Mouse (Mus musculus): ENCODE measurements around the gene Fxyd1. TPM values are rescaled to one million over a fixed set of nuclear protein-coding genes. Genes with fewer than 3 reads are reported as not detected.
A peak's percentile ranks its signal among the peaks of the same experiment; 100 is the strongest.

The Fxyd1 gene
- polyA plus RNA-seq, 1 experiment from 2014 or later = 1,236 TPM

DNA sequence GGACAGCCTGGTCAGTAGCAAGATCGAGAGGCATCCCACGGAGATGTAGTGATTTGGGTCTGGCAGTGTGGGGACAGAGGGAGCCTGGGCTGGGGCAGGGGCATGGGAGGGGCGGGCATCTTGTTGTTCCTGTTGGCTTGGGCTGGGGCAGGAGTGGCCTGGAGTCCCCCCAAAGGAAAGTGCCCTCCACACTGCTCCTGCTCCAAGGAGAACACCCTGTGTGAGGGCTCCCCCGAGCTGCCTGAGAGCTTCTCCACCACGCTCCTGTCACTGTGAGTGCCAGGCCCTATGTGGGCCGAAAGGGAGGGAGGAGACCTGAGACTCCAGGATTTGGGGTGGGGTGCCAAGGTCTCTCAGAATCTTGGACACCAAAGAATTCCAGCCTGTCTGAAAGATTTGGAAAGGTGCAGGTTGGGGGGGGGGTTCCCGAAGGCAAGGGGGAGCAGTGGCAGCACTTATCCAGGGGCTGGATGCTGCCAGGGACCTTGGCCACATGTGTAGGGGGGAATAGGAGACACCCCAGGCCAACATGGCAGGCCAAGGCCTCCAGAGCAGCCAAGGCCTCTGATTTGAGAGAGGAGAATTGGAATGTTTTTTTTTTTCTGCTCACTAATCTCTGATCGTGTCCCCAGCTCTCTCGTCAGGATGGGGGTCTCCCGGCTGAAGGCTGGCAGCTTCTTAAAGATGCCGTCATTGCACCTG, 3.1 kb upstream of the Fxyd1 start:
- Histone ChIP-seq H3K9me3 (replicated peaks) (no peaks in the 10 kb centered on the region), H3K27ac (no peak overlapping the region), H3K4me1 (replicated peaks) (peaks cover 17% of the 10 kb centered on the region), H3K9ac (no peak overlapping the region), H3K27me3 (no peaks in the 10 kb centered on the region), H3K4me3 (no peak overlapping the region), H3K36me3 (no peaks in the 10 kb centered on the region), H3K4me2 (no peak overlapping the region)
- ATAC-seq (replicated peaks; ENCODE audit: insufficient number of reproducible peaks, insufficient read depth, low FRiP score, low read depth) = no peak
- WGBS = 73% methylated on average over 11 of the region's 11 CpGs

DNA sequence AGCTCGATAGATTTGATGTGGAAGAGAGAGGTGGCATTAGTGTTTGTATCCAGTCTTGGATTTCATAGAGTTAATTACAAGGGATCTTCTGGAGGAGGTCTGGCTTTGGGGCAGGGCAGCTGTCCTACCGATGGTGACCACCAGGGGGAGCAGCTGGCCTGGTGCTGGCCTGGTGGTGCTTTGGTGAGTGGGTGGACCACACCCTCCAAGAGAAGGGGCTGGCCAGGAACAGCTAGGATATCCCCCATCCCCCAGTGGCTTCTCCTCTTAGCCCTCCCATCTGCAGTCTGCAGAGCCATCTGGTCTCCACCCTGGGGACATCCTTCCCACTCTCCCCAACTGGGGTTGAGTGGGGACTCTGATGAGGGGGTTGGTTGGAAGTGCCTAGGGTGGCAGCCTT, 2.1 kb upstream of the Fxyd1 start, which contains the start of gene Lgi4:
Lgi4 (plus strand) TSS at position 235 of the 400 bp plus-strand sequence.
- H3K4me3 ChIP-seq = no peak within 1 kb of the TSS
- ATAC-seq (replicated peaks; ENCODE audit: insufficient number of reproducible peaks, insufficient read depth, low FRiP score, low read depth) = no peak
- H3K4me2 ChIP-seq = no peak within 1 kb of the TSS
- no peak within 1 kb of the TSS for H3K9ac ChIP-seq
- WGBS = 7% methylated on average over 2 of the region's 2 CpGs
- H3K27me3 ChIP-seq = no peaks in the 10 kb centered on the region
- H3K27ac ChIP-seq = no peak within 1 kb of the TSS
- peaks cover 23% of the 10 kb centered on the region for H3K4me1 ChIP-seq (replicated peaks)
- no peaks in the 10 kb centered on the region for H3K36me3 ChIP-seq
- no peaks in the 10 kb centered on the region for H3K9me3 ChIP-seq (replicated peaks)

DNA sequence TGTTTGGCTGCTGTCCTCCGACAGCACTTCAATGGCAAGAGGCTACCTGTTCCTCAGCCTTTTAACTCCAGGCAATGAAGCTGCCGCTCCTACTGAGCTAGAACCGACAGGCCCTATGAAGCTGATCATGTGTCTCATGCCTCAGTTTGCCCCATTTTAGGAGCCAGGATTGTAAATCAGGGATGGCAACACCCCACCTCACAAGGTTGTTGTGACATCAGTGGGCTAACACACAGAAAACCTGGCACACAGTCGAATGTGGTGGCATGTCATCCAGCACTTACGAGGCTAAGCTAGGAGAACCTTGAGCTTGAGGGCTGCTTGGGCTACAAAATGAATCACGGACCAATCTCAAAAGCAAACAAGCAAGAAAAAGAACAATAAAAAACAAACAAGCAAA, 1.2 kb upstream of the Fxyd1 start:
- no peak for ATAC-seq (replicated peaks; ENCODE audit: insufficient number of reproducible peaks, insufficient read depth, low FRiP score, low read depth)
- H3K9ac ChIP-seq = no peak overlapping the region
- no peak overlapping the region for H3K4me2 ChIP-seq
- H3K4me1 ChIP-seq (replicated peaks) = peaks cover 32% of the 10 kb centered on the region
- H3K27ac ChIP-seq = no peak overlapping the region
- no peaks in the 10 kb centered on the region for H3K36me3 ChIP-seq
- peaks cover 1% of the 10 kb centered on the region; the same call in 1 of the 2 replicates for H3K27me3 ChIP-seq
- H3K4me3 ChIP-seq = no peak overlapping the region
- H3K9me3 ChIP-seq (replicated peaks) = no peaks in the 10 kb centered on the region
- 87% methylated on average over 6 of the region's 6 CpGs for WGBS

DNA sequence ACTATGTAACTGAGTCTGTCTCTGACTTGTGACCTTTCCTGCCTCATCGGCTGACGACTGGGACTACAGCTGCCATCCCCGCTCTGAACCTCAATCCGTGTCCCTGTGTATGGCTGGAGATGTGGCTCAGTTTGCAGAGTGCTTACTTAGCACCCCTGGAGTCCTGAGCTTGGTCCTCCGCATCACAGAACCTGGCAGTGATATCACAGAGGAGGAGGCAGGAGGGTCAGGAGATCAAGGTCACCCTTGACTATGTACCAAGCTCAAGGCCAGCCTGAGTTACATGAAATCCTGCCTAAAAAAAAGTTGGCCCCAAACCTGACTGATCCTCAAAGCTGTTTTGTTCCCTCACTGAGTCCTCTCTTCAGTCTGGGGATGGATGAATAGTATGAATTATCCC, 731 bp upstream of the Fxyd1 start:
- H3K9ac ChIP-seq = no peak overlapping the region
- H3K4me2 ChIP-seq = no peak overlapping the region
- H3K27ac ChIP-seq = no peak overlapping the region
- no peak overlapping the region for H3K4me3 ChIP-seq
- H3K36me3 ChIP-seq = no peaks in the 10 kb centered on the region
- WGBS = 68% methylated on average over 5 of the region's 5 CpGs
- ATAC-seq (replicated peaks; ENCODE audit: insufficient number of reproducible peaks, insufficient read depth, low FRiP score, low read depth) = no peak
- peaks cover 6% of the 10 kb centered on the region; the same call in 1 of the 2 replicates for H3K27me3 ChIP-seq
- peaks cover 36% of the 10 kb centered on the region for H3K4me1 ChIP-seq (replicated peaks)
- no peaks in the 10 kb centered on the region for H3K9me3 ChIP-seq (replicated peaks)

DNA sequence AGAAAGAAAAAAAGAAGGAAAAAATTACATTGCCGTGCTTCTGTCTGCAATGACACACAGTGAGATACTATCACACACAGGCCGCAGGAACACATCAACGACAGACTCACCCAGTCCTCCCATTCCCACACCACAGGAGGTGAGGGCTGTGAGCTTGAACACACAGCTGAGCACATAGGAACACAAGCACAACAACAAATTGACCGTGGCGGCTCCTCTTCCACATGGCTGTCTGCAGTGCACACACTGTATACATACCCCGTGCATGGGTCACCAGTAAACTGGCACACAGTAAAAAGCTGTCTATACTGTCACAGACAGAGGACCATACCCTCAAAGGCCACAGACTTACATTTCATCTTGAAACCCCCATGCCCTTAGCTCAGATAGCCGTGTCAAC, 551 bp downstream of the Fxyd1 start:
- ATAC-seq (replicated peaks; ENCODE audit: insufficient number of reproducible peaks, insufficient read depth, low FRiP score, low read depth) = no peak
- Histone ChIP-seq H3K9me3 (replicated peaks) (no peaks in the 10 kb centered on the region), H3K4me3 (no peak overlapping the region), H3K27me3 (peaks cover 19% of the 10 kb centered on the region), H3K4me2 (no peak overlapping the region), H3K4me1 (replicated peaks) (peaks cover 49% of the 10 kb centered on the region), H3K36me3 (no peaks in the 10 kb centered on the region), H3K9ac (no peak overlapping the region), H3K27ac (peak overlapping the region; percentile 97)
- WGBS = 62% methylated on average over 7 of the region's 7 CpGs

DNA sequence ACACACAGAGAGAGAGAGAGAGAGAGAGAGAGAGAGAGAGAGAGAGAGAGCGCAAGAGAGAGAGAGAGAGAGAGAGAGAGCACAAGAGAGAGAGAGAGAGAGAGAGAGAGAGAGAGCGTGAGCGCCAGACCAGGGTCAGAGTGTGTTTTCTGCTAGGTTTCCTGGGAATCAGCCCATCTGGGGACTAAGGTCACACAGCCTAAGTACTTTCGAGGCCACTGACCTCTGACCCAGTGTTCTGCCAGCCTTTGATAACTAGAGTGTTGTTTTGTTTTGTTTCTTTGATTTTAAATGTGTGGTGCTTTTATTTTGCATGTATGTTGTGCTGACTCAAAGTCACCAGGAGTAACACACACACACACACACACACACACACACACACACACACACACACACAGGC, 1.1 kb downstream of the Fxyd1 start:
- no peak for ATAC-seq (replicated peaks; ENCODE audit: insufficient number of reproducible peaks, insufficient read depth, low FRiP score, low read depth)
- Histone ChIP-seq H3K27me3 (peaks cover 25% of the 10 kb centered on the region), H3K27ac (peak overlapping the region; percentile 97), H3K9me3 (replicated peaks) (no peaks in the 10 kb centered on the region), H3K36me3 (no peaks in the 10 kb centered on the region), H3K4me3 (no peak overlapping the region), H3K4me1 (replicated peaks) (peaks cover 55% of the 10 kb centered on the region), H3K4me2 (peak overlapping the region; percentile 66), H3K9ac (no peak overlapping the region)
- WGBS = 22% methylated on average over 3 of the region's 4 CpGs

DNA sequence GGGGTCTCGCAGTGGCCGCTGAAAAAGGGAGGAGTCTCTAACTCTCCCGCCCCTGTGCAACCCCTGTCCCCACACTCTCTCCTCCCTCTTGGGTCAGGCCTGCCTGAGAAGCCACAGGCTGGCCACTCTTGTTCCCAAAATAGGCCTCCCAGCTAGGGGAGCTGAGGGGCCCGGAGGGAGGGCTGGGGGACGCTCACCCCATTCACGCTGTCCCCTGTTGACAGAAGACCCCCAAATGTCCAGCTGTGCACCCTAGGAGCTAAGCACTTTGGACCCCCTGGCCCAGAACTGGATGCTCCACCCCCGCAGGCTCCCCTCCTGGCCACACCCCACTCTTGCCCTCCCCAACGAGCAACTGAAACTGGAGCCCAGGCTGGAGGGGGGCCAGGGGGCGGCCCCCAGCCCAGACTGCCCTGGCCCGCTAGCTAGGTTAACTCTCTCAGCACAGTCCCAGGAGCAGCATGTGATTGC, 1.6 kb downstream of the Fxyd1 start:
- H3K36me3 ChIP-seq = no peaks in the 10 kb centered on the region
- H3K9me3 ChIP-seq (replicated peaks) = no peaks in the 10 kb centered on the region
- 9% methylated on average over 10 of the region's 10 CpGs for WGBS
- H3K27me3 ChIP-seq = peaks cover 30% of the 10 kb centered on the region
- ATAC-seq (replicated peaks; ENCODE audit: insufficient number of reproducible peaks, insufficient read depth, low FRiP score, low read depth) = peak; percentile 89
- peaks cover 60% of the 10 kb centered on the region for H3K4me1 ChIP-seq (replicated peaks)
- peak overlapping the region; percentile 65 for H3K9ac ChIP-seq
- H3K4me3 ChIP-seq = peak overlapping the region; percentile 57
- peak overlapping the region; percentile 97 for H3K27ac ChIP-seq
- H3K4me2 ChIP-seq = peak overlapping the region; percentile 66

DNA sequence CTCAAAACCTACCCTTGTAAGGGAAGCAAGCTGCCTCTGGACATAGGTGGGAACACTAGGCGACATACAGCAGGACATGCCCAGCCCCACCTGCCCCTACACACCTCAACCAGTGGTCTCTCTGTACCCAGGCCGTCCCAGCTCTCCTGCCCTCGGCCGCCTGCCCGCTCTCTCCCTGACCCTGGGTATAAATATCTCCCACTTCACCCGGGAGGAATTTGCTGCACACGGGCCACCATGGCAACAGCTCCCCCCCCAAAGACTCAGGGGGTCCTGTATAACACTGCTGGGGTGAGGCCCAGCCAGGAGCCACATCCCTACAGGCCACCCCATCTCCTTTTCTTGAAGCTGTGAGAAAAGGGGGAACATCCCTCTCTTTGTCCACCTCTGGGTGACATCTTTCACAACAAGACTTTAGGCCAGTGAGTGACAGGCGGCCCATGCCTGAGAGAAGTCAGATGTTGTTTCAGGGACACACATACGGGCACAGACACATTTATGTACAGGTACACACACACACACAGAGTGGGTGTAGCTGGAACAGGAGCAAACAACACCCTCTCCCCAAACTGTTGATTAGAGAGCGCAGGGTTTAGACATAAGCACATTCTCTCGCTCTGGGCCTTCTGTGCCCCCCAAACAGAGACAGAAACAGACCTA, 2.2 kb downstream of the Fxyd1 start:
- Histone ChIP-seq H3K4me1 (replicated peaks) (peaks cover 66% of the 10 kb centered on the region), H3K36me3 (no peaks in the 10 kb centered on the region), H3K4me3 (peak overlapping the region; percentile 57), H3K27ac (peak overlapping the region; percentile 97), H3K4me2 (peak overlapping the region; percentile 66), H3K9ac (peak overlapping the region; percentile 65), H3K27me3 (peaks cover 36% of the 10 kb centered on the region), H3K9me3 (replicated peaks) (no peaks in the 10 kb centered on the region)
- ATAC-seq (replicated peaks; ENCODE audit: insufficient number of reproducible peaks, insufficient read depth, low FRiP score, low read depth) = peak; percentile 31
- WGBS = 23% methylated on average over 11 of the region's 11 CpGs

DNA sequence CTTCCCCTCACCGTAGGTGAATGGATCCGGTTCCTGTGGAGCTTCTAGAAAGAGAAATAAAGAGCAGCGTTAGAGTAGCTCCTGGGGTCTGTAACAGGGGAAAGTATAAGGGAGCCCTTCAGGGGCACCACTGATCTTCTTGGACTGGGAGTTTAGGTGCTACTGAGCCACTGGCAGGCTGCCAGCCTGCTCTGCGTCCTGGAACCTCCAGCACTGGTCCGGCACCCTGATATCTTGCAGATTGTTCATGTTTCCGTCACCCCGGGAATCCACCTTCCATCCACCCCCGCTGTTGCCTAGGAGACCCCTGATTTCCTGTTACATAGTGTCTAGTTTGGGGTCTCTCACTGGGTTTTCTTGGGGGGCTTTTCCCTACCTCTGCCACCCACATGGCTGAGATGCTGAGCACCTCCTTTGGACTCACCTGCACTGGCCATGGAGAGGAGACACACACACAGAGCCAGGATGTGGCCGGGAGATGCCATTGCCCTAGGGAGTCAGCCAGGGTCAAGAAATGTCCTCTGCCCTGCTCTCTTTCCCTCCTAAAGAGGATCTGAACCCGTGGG, 3.0 kb downstream of the Fxyd1 start:
- WGBS = 13% methylated on average over 10 of the region's 10 CpGs
- Histone ChIP-seq H3K36me3 (no peaks in the 10 kb centered on the region), H3K9ac (peak overlapping the region; percentile 65), H3K27ac (peak overlapping the region; percentile 97), H3K4me2 (peak overlapping the region; percentile 66), H3K4me1 (replicated peaks) (peaks cover 67% of the 10 kb centered on the region), H3K9me3 (replicated peaks) (no peaks in the 10 kb centered on the region), H3K4me3 (peak overlapping the region; percentile 57), H3K27me3 (peaks cover 41% of the 10 kb centered on the region)
- ATAC-seq (replicated peaks; ENCODE audit: insufficient number of reproducible peaks, insufficient read depth, low FRiP score, low read depth) = no peak

DNA sequence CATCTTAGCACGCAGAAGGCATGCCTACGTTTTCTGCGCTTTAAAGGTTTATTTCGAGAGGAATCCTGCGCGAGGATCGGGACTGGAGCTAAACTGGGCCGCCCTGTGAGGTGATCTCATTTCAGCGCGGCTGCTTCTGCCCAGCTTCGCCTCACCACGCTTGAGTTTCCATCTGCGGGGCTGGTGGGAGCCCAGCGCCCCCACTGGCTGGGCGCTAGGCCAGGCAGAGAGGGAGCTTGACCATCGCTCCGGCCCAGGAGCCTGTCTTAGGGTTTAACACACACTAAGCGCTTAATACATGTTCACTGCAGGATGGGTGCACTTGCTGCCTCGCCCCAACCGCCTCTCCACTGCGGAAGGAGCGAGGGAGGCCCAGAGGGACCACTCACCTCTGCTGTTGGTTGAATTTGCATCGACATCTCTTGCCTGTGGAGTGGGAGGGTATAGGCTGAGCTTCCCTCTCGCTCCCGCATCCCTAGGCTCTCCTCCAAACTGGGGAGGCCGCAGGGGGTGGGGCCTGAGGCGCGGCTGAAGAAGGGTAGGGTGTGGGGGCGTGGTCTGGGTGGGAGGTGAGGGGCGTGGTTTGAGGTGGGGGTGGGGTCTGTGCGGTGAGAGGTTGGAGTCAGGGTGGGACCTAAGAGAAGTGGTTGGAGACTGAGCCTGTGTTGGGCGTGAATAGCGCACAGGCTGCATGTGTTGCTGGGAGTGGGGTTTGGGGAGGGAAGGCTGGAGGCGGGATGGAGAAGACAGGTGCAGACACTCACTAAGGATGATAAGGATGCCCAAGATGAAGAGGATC, 4.2 kb downstream of the Fxyd1 start:
- peak overlapping the region; percentile 97 for H3K27ac ChIP-seq
- H3K9me3 ChIP-seq (replicated peaks) = no peaks in the 10 kb centered on the region
- H3K4me3 ChIP-seq = peak overlapping the region; percentile 57
- no peak for ATAC-seq (replicated peaks; ENCODE audit: insufficient number of reproducible peaks, insufficient read depth, low FRiP score, low read depth)
- peaks cover 41% of the 10 kb centered on the region for H3K27me3 ChIP-seq
- peak overlapping the region; percentile 66 for H3K4me2 ChIP-seq
- peak overlapping the region; percentile 65; the same call in 1 of the 2 replicates for H3K9ac ChIP-seq
- H3K36me3 ChIP-seq = no peaks in the 10 kb centered on the region
- H3K4me1 ChIP-seq (replicated peaks) = peaks cover 65% of the 10 kb centered on the region
- 4% methylated on average over 34 of the region's 34 CpGs for WGBS

DNA sequence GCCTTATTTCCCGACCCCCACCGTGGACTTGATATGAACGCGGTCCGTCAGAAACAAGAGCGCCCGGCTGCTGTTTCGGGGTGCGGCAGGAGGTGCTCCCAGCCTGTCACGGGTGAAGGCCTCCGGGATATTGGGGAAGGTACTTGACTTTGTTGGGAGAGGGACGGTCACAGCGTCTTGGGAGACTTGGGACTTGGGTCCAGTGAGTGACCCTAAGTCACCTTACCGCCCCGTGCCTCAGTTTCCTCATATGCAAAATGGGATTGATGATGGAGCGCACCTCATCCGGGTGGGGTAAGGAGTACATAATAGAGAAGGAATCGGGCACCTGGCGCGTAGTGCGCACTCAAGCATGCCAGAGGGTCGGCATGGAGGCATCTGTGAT, 4.8 kb downstream of the Fxyd1 start:
- Histone ChIP-seq H3K36me3 (no peaks in the 10 kb centered on the region), H3K4me2 (peak overlapping the region; percentile 66), H3K9me3 (replicated peaks) (no peaks in the 10 kb centered on the region), H3K4me1 (replicated peaks) (peaks cover 65% of the 10 kb centered on the region), H3K4me3 (peak overlapping the region; percentile 57), H3K27me3 (peaks cover 41% of the 10 kb centered on the region), H3K27ac (no peak overlapping the region), H3K9ac (0 out of 2 replicates have a peak overlapping the region, but pooled peaks have one; percentile 11)
- 13% methylated on average over 22 of the region's 22 CpGs for WGBS
- ATAC-seq (replicated peaks; ENCODE audit: insufficient number of reproducible peaks, insufficient read depth, low FRiP score, low read depth) = no peak
